In the genomic region with DNA sequence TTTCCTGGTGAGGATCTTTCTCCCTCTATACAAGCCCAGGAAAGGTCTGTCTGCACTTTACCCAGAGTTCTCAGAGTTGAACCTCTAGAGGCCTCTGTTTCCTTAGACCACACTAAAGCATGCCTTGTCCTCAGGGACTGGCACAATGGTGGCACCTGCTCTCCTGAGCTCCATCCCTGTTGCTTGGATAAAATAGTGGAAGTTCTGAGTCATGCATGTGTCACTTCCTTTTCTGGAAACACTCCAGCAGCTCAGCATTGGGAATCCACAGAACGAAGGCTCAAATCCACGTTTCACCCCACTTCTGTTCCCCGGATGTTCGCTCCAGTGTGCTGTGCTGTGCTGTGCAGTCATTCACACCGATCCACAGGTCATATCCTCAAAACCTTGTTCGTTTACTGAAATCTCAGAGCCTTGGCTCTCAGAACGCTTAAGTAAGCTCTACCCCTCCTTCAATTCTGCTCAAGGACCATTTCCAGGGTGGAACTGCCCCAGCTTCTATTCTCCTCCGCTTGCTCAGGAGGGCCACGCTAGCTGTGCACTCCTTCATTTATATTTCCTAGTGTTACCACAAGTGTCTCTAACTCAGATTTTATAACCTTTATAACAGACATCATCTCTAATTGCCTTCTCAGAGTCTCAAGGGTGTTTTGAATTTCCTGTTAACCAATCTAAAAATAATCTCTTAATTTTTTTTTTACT, we compare ENCODE assay signal across 11 mouse cellular contexts.
DNase-seq lines count a peak whose midpoint lies in the region; ATAC-seq and TF ChIP-seq lines count a peak whose summit lies in the region.
"Had no signal": no experiment of that assay in that cellular context is flagged by ENCODE, and none has a peak within 500 bp of the region (broad histone marks: within the 10 kb centered on the region; RNA-seq: fewer than 3 reads in every experiment).

No protein-coding gene starts in this region.

- 48% methylated on average over 9 of the region's 9 CpGs for WGBS in limb, embryonic 13.5 days
- 86% methylated on average over 9 of the region's 9 CpGs for WGBS in hindbrain, embryonic 16.5 days

- no peaks in the 10 kb centered on the region for H3K79me2 ChIP-seq in C2C12 (ENCODE audit: control insufficient read depth, insufficient read depth)

- peak; percentile 1 for DNase-seq in 3134 (ENCODE audit: extremely low read depth, insufficient read length, low spot score)
- peak; percentile 41 for DNase-seq in heart, postnatal 4 days
- no peak for DNase-seq in embryo, embryonic 11 days
- DNase-seq: right cerebral cortex, postnatal 4 days; thymus, postnatal 25 days had no signal

- TF ChIP-seq CTCF in C2C12 (IDR thresholded peaks at IDR 0.05; ENCODE audit: control insufficient read depth, insufficient read depth, insufficient read length): no peak

- ATAC-seq in limb, embryonic 13.5 days (ENCODE audit: low FRiP score, low read depth): peak; percentile 77
- ATAC-seq in inflammation-experienced regulatory T-cells, adult 6 months: no peak
- ATAC-seq in hindbrain, embryonic 16.5 days: no peak

- H3K27me3 ChIP-seq in C2C12 (ENCODE audit: control insufficient read depth, insufficient read depth, insufficient read length): no peaks in the 10 kb centered on the region
- no peaks in the 10 kb centered on the region for H3K27me3 ChIP-seq in limb, embryonic 13.5 days
- H3K27me3 ChIP-seq in hindbrain, embryonic 16.5 days (replicated peaks; ENCODE audit: control insufficient read depth, insufficient read depth, low read length): no peaks in the 10 kb centered on the region
- H3K27me3 ChIP-seq: hindbrain, embryonic 15.5 days had no signal

- H3K4me1 ChIP-seq in limb, embryonic 13.5 days: peaks cover 21% of the 10 kb centered on the region
- no peaks in the 10 kb centered on the region for H3K4me1 ChIP-seq in hindbrain, embryonic 16.5 days (ENCODE audit: control insufficient read depth, insufficient read depth, low read depth, low read length)
- H3K4me1 ChIP-seq: hindbrain, embryonic 15.5 days had no signal

- H3ac ChIP-seq in C2C12 (ENCODE audit: control insufficient read depth, insufficient read length, low read depth): no peak overlapping the region

- no peaks in the 10 kb centered on the region for H3K9me3 ChIP-seq in limb, embryonic 13.5 days
- no peaks in the 10 kb centered on the region for H3K9me3 ChIP-seq in hindbrain, embryonic 16.5 days (ENCODE audit: control insufficient read depth, low read length)
- H3K9me3 ChIP-seq: hindbrain, embryonic 15.5 days had no signal

- 0 out of 2 replicates have a peak overlapping the region, but pooled peaks have one; percentile 17 for H3K4me2 ChIP-seq in limb, embryonic 13.5 days (replicated peaks)
- H3K4me2 ChIP-seq in hindbrain, embryonic 16.5 days (ENCODE audit: low read length): no peak overlapping the region

- H3K27ac ChIP-seq in limb, embryonic 13.5 days: peak overlapping the region; percentile 83; the same call in 1 of the 2 replicates
- no peak overlapping the region for H3K27ac ChIP-seq in hindbrain, embryonic 16.5 days (ENCODE audit: low read depth, low read length)
- H3K27ac ChIP-seq: hindbrain, embryonic 15.5 days; macrophage had no signal

- no peaks in the 10 kb centered on the region for H3K79me3 ChIP-seq in C2C12 (ENCODE audit: low read depth)

- H3K4me3 ChIP-seq in C2C12 (ENCODE audit: insufficient read depth, poor library complexity, severe bottlenecking): no peak overlapping the region
- no peak overlapping the region for H3K4me3 ChIP-seq in limb, embryonic 13.5 days
- H3K4me3 ChIP-seq in hindbrain, embryonic 16.5 days (ENCODE audit: low read length): no peak overlapping the region
- H3K4me3 ChIP-seq: hindbrain, embryonic 15.5 days had no signal

- no peak overlapping the region for H3K9ac ChIP-seq in limb, embryonic 13.5 days
- no peak overlapping the region for H3K9ac ChIP-seq in hindbrain, embryonic 16.5 days (ENCODE audit: low read depth, low read length)
- H3K9ac ChIP-seq: hindbrain, embryonic 15.5 days had no signal

- H3K36me3 ChIP-seq in C2C12 (ENCODE audit: control insufficient read depth, insufficient read depth): no peaks in the 10 kb centered on the region
- H3K36me3 ChIP-seq in limb, embryonic 13.5 days: no peaks in the 10 kb centered on the region
- no peaks in the 10 kb centered on the region for H3K36me3 ChIP-seq in hindbrain, embryonic 16.5 days (ENCODE audit: control insufficient read depth, insufficient read depth, low read length)
- H3K36me3 ChIP-seq: hindbrain, embryonic 15.5 days had no signal

TF ChIP-seq in C2C12, 6 proteins besides CTCF, POLR2A, EP300 and RAD21:
- TF ChIP-seq MAX (IDR thresholded peaks at IDR 0.05): no peak
- TF ChIP-seq MYOD1 (IDR thresholded peaks at IDR 0.05; ENCODE audit: control insufficient read depth, insufficient read length, low read depth): peak; percentile 50
TF ChIP-seq in C2C12: peak in this region for 1.
